Mouse (Mus musculus): Measurements from ENCODE around the gene Entpd7.

Gene Entpd7

GRCm38 (mm10) chr19:43689419-43690246, at the start of gene Entpd7:
Entpd7 (plus strand) TSS chr19:43689672.
- peak; percentile 98 for DNase-seq

- DNase-seq: no peak
Measured at GRCm38 (mm10) chr19:43641833-43642232, 47.6 kb upstream of the Entpd7 start.

- DNase-seq: no peak
Measured at GRCm38 (mm10) chr19:43642843-43643242, 46.6 kb upstream of the Entpd7 start.

DNA sequence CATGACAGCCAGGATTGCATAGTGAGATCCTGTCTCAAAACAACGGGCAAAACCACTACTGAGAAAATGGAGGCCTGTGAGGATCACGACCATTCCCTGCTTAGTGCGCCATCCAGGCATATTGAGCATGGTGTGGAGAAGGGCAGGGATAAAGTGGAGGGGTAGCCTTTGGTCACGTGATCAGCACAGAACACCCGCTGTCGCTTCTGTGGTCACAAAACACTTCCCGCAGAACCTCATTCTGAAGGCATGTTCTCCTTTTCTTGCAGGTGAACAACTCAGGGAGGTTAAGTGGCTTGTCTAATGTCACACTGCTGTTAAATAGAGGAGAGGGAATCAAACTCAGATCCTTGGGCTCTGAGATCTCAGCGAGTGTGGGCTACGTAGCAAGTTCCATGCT, 44.0 kb upstream of the Entpd7 start:
- DNase-seq: no peak

DNA sequence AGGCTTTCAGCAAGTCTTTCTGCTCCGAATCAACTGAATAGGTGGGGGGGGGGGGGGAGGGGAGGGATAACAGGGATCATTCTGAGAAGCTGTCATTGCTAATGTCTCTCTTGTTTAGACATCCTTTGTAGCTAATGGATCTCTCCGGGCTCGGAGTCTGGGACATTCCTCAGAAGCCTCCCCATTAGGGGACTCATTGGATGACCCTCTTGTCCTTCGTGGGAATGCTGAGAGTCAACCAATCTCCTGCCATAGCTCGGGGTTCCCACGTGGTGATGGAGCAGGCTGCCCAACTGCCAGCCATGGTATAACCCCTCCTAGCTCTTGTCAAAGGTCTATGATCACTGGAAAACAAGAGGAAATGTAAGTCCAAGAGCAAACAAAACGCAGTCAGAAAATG, 42.6 kb upstream of the Entpd7 start:
- peak; percentile 59 for DNase-seq

- no peak for DNase-seq
Measured at GRCm38 (mm10) chr19:43647261-43647660, 42.2 kb upstream of the Entpd7 start.

DNA sequence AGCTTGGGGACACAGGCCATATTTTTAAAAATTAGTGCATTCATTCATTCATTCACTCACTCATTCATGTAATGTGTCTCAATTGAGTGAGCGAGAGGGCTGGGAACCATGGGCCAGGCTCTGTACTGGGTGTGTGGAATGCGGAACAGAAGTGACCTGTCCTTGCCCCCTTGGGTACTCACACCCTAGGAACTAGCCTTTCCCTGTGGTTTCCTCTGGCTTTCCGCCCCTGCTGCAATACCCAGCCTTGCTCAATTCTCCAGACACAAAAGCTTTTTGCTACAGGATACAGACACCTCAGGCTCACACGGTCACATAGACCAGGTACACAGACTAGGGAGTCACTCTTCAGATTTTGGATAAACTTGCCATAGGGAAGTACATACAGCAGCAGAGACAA, 41.1 kb upstream of the Entpd7 start:
- no peak for DNase-seq

- no peak for DNase-seq
Measured at GRCm38 (mm10) chr19:43651241-43651785, 38.2 kb upstream of the Entpd7 start.

DNA sequence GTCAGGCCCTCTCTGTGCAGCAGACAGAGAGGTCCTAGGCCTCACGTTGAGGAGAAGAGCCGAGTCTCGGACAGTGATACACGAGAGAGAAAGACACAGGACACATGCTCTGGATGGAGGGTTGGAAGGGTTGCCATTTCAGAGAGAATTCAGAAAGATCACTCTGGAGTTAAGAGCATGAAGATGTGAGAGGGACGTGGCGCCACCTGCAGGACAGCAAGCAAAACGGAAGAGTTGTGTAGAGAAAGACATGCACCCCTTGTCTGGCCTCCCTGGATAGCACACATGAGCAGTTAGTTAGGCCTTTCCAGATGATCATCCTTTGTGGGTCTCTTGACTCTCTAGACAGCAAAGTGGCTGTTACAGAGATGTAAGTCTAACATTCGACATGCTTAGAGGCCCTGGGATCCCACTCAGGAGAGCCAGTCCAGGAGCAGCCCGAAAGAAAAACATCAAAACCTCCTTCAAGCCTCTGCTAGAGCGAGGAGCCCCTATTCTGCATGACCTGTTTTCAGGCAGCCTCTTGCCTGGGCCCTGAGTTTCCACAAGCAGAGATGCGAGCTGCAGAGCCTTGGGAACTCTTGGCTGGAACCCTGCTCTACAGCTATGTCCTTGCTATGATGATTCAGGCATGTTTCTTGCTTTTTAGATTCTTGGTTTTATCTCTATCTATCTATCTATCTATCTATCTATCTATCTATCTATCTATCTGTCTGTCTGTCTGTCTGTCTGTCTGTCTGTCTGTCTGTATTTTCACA, 33.6 kb upstream of the Entpd7 start:
- DNase-seq: peak; percentile 87

- DNase-seq: no peak
Measured at GRCm38 (mm10) chr19:43659632-43660031, 29.8 kb upstream of the Entpd7 start.

DNA sequence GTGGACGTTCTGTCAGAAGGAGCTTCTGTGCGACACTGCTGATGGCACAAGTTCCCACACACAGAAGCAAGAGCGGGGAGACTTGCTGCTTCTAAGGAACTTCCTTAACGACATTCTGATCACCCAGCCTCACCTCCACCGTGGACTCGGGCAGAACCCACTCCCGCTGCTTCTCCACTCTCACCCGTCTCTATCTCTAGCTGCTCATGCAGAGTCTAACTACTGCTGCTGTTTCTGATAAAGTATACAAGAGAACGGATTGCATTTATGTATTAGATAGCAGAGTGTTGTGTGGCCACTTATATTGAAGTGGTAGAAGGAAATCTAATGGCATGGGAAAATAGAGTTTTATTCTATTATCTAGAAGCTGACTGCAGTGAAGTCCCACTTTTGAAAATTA, 28.7 kb upstream of the Entpd7 start:
- no peak for DNase-seq

- DNase-seq: peak; percentile 85
Measured at GRCm38 (mm10) chr19:43662176-43662967, 27.1 kb upstream of the Entpd7 start.

DNA sequence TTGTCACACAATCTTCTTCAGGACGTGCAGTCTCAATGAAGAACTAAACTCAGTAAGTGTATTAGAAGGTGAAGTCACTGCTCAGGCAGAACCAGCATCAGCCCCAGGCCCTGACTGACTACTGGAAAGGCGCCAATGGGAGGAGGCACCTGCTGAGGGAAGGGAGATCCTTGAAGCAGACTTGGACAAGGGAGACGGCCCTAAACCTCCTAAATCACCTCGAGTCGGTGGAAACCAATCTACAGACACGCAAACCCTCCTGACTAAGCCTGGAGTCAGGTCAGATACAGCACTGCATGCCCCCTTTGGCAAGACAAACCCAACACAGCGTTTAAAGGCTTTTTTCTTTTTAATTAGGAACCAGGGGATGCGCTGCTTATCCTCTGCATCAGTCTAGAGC, 26.0 kb upstream of the Entpd7 start:
- no peak for DNase-seq

GRCm38 (mm10) chr19:43665441-43666048, 23.9 kb upstream of the Entpd7 start:
- DNase-seq: peak; percentile 78

GRCm38 (mm10) chr19:43666661-43667429, 22.6 kb upstream of the Entpd7 start:
- no peak for DNase-seq

DNA sequence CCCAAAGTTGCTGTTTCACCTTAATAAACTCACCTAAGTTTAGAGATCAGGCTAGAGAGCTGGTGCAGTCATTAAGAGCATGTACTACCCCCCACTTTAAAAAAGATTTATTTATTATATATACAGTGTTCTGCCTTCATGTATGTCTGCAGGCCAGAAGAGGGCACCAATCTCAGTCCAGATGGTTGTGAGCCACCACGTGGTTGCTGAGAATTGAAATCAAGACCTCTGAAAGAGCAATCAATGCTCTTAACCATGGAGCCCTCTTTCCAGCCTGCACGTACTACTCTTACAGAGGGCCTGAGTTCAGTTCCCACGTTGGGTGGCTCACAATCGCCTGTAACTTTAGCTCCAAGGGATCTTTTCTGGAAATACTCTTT, 22.1 kb upstream of the Entpd7 start:
- peak; percentile 27 for DNase-seq

GRCm38 (mm10) chr19:43669136-43669759, 20.2 kb upstream of the Entpd7 start:
- no peak for DNase-seq

- DNase-seq: no peak
Measured at GRCm38 (mm10) chr19:43671054-43671453, 18.4 kb upstream of the Entpd7 start.

GRCm38 (mm10) chr19:43673513-43674315, 15.8 kb upstream of the Entpd7 start:
- DNase-seq: no peak

DNA sequence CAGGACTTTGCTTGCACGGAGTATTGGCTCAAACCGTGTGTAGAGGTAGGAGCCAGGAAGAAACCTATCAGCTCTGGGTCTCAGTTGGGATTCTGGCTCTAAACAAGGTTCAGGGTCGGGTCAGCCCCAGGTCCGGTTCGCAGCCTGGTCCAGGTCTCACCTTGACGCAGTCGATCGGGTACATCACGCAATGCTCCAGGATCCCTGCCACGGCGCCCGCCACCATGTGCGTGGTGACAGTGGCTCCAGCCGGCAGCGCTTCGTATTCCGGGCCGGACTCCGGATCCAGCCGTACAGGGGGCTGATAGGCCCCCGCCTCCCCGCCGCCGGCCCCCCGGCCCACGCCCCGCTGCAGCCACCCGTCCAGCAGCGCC, 15.2 kb upstream of the Entpd7 start:
- DNase-seq: no peak

Measured in retina, postnatal 1 day (tissue).